Mouse (Mus musculus): Measurements from ENCODE around the gene Ppt1. TPM values are rescaled to one million over a fixed set of nuclear protein-coding genes. Genes with fewer than 3 reads are reported as not detected.

Gene Ppt1
- total RNA-seq (2014; rRNA removed) (16.6 and 18.7 TPM in 2 replicates), polyA plus RNA-seq (2012; rRNA removed) (14.1 and 15.3 TPM in 2 replicates)

GRCm38 (mm10) chr4:122835530-122836402 is at the start of gene Ppt1:
TSS of gene Ppt1 (plus strand) at chr4:122836242.
- DNase-seq (ENCODE audit: extremely low read depth, low read depth, low spot score), result peak; percentile 67
- WGBS, result 5% methylated on average over 31 of the region's 31 CpGs

GRCm38 (mm10) chr4:122789335-122790089 is 46.5 kb upstream of the Ppt1 start:
- no peaks in the 10 kb centered on the region for H3K79me2 ChIP-seq (ENCODE audit: control insufficient read depth, insufficient read depth, low read length)
- WGBS, result 22% methylated on average over 4 of the region's 4 CpGs

More at GRCm38 (mm10) chr4:122835530-122836402, at the start of gene Ppt1:
- H3K36me3 ChIP-seq (ENCODE audit: control insufficient read depth, insufficient read depth, low read length), result no peaks in the 10 kb centered on the region
- peaks cover 4% of the 10 kb centered on the region; the same call in 1 of the 2 replicates for H3K4me1 ChIP-seq (ENCODE audit: control insufficient read depth, insufficient read depth, low read length)
- H3K9ac ChIP-seq (ENCODE audit: low read depth, low read length), result peak within 1 kb of the TSS; percentile 81
- H3K79me2 ChIP-seq (ENCODE audit: control insufficient read depth, insufficient read depth, low read length), result no peaks in the 10 kb centered on the region
- H3K4me3 ChIP-seq (ENCODE audit: insufficient read depth, low read depth, low read length), result peak within 1 kb of the TSS; percentile 92
- H3K27me3 ChIP-seq (ENCODE audit: control insufficient read depth, insufficient read depth, low read length), result no peaks in the 10 kb centered on the region
- no peak within 1 kb of the TSS for H3K27ac ChIP-seq (replicated peaks; ENCODE audit: insufficient read depth, low read depth, low read length)
- TF ChIP-seq CTCF (IDR thresholded peaks at IDR 0.05; ENCODE audit: low read depth, low read length) (peak; percentile 36), POLR2A (IDR thresholded peaks at IDR 0.05; ENCODE audit: extremely low read depth, insufficient read depth, low read length) (peak; percentile 49; the same call in 1 of the 2 replicates)

GRCm38 (mm10) chr4:122808108-122808507 is 27.9 kb upstream of the Ppt1 start:
- H3K36me3 ChIP-seq (ENCODE audit: control insufficient read depth, insufficient read depth, low read length), result no peaks in the 10 kb centered on the region
- H3K79me2 ChIP-seq (ENCODE audit: control insufficient read depth, insufficient read depth, low read length), result no peaks in the 10 kb centered on the region
- TF ChIP-seq CTCF (IDR thresholded peaks at IDR 0.05; ENCODE audit: low read depth, low read length) (peak; percentile 88), POLR2A (IDR thresholded peaks at IDR 0.05; ENCODE audit: extremely low read depth, insufficient read depth, low read length) (no peak)
- no peak overlapping the region for H3K4me3 ChIP-seq (ENCODE audit: insufficient read depth, low read depth, low read length)
- no peaks in the 10 kb centered on the region for H3K4me1 ChIP-seq (ENCODE audit: control insufficient read depth, insufficient read depth, low read length)
- DNase-seq (ENCODE audit: extremely low read depth, low read depth, low spot score), result peak; percentile 33
- 21% methylated on average over 4 of the region's 4 CpGs for WGBS
- no peak overlapping the region for H3K27ac ChIP-seq (replicated peaks; ENCODE audit: insufficient read depth, low read depth, low read length)
- no peak overlapping the region for H3K9ac ChIP-seq (ENCODE audit: low read depth, low read length)
- no peaks in the 10 kb centered on the region for H3K27me3 ChIP-seq (ENCODE audit: control insufficient read depth, insufficient read depth, low read length)

More at GRCm38 (mm10) chr4:122789335-122790089, 46.5 kb upstream of the Ppt1 start:
- TF ChIP-seq CTCF (IDR thresholded peaks at IDR 0.05; ENCODE audit: low read depth, low read length) (no peak), POLR2A (IDR thresholded peaks at IDR 0.05; ENCODE audit: extremely low read depth, insufficient read depth, low read length) (no peak)
- Histone ChIP-seq H3K36me3 (ENCODE audit: control insufficient read depth, insufficient read depth, low read length) (no peaks in the 10 kb centered on the region), H3K4me3 (ENCODE audit: insufficient read depth, low read depth, low read length) (no peak overlapping the region), H3K27me3 (ENCODE audit: control insufficient read depth, insufficient read depth, low read length) (no peaks in the 10 kb centered on the region), H3K4me1 (ENCODE audit: control insufficient read depth, insufficient read depth, low read length) (no peaks in the 10 kb centered on the region), H3K27ac (replicated peaks; ENCODE audit: insufficient read depth, low read depth, low read length) (no peak overlapping the region), H3K9ac (ENCODE audit: low read depth, low read length) (no peak overlapping the region)
- DNase-seq (ENCODE audit: extremely low read depth, low read depth, low spot score), result no peak

GRCm38 (mm10) chr4:122811180-122811579 is 24.9 kb upstream of the Ppt1 start:
- H3K4me1 ChIP-seq (ENCODE audit: control insufficient read depth, insufficient read depth, low read length), result no peaks in the 10 kb centered on the region
- H3K36me3 ChIP-seq (ENCODE audit: control insufficient read depth, insufficient read depth, low read length), result no peaks in the 10 kb centered on the region
- no peak for DNase-seq (ENCODE audit: extremely low read depth, low read depth, low spot score)
- no peak overlapping the region for H3K9ac ChIP-seq (ENCODE audit: low read depth, low read length)
- H3K27me3 ChIP-seq (ENCODE audit: control insufficient read depth, insufficient read depth, low read length), result no peaks in the 10 kb centered on the region
- H3K4me3 ChIP-seq (ENCODE audit: insufficient read depth, low read depth, low read length), result no peak overlapping the region
- no peak for TF ChIP-seq POLR2A (IDR thresholded peaks at IDR 0.05; ENCODE audit: extremely low read depth, insufficient read depth, low read length)
- no peak for TF ChIP-seq CTCF (IDR thresholded peaks at IDR 0.05; ENCODE audit: low read depth, low read length)
- WGBS, result 59% methylated on average over 1 of the region's 1 CpGs
- H3K27ac ChIP-seq (replicated peaks; ENCODE audit: insufficient read depth, low read depth, low read length), result no peak overlapping the region
- no peaks in the 10 kb centered on the region for H3K79me2 ChIP-seq (ENCODE audit: control insufficient read depth, insufficient read depth, low read length)

- no peak for DNase-seq (ENCODE audit: extremely low read depth, low read depth, low spot score)
- Histone ChIP-seq H3K4me3 (ENCODE audit: insufficient read depth, low read depth, low read length) (no peak overlapping the region), H3K27me3 (ENCODE audit: control insufficient read depth, insufficient read depth, low read length) (no peaks in the 10 kb centered on the region), H3K79me2 (ENCODE audit: control insufficient read depth, insufficient read depth, low read length) (no peaks in the 10 kb centered on the region), H3K4me1 (ENCODE audit: control insufficient read depth, insufficient read depth, low read length) (no peaks in the 10 kb centered on the region), H3K9ac (ENCODE audit: low read depth, low read length) (no peak overlapping the region), H3K27ac (replicated peaks; ENCODE audit: insufficient read depth, low read depth, low read length) (no peak overlapping the region), H3K36me3 (ENCODE audit: control insufficient read depth, insufficient read depth, low read length) (no peaks in the 10 kb centered on the region)
- TF ChIP-seq CTCF (IDR thresholded peaks at IDR 0.05; ENCODE audit: low read depth, low read length), result no peak
- TF ChIP-seq POLR2A (IDR thresholded peaks at IDR 0.05; ENCODE audit: extremely low read depth, insufficient read depth, low read length), result no peak
- WGBS, result 46% methylated on average over 2 of the region's 2 CpGs
Observed at GRCm38 (mm10) chr4:122811824-122812223, 24.2 kb upstream of the Ppt1 start.

Data from liver, adult 2 months (tissue).